Mouse (Mus musculus) olfactory bulb, adult 2 months (tissue): ENCODE measurements around the gene Pex12. TPM values are rescaled to one million over a fixed set of nuclear protein-coding genes. Genes with fewer than 3 reads are reported as not detected.
"Not testable (repeated sequence)": the region's sequence is repeated elsewhere in the genome, so short reads cannot be mapped to it uniquely, and the experiment has no call there.

ENCODE experiments used
- H3K27ac ChIP-seq: fragments of 200-500 bp; 2 replicates; pipeline ENCODE4 v1.5.1; 2012; ENCODE audit warnings: low read depth, low read length; ENCODE audit not compliant: insufficient read depth
- H3K4me1 ChIP-seq: fragments of 200-500 bp; 2 replicates; pipeline ENCODE4 v1.6.1; 2012; ENCODE audit warnings: low read length; ENCODE audit not compliant: control insufficient read depth, insufficient read depth
- H3K4me3 ChIP-seq: fragments of 200-500 bp; 2 replicates; pipeline ENCODE4 v1.5.1; 2012; ENCODE audit warnings: mild to moderate bottlenecking, low read depth, low read length, moderate library complexity; ENCODE audit not compliant: insufficient read depth
- CTCF ChIP-seq: fragments of 200-500 bp; IDR thresholded peaks from 2 replicates; pipeline ENCODE4 v1.5.1; 2012; ENCODE audit warnings: low read depth, mild to moderate bottlenecking, low read length, moderate library complexity; ENCODE audit not compliant: insufficient read depth
- POLR2A ChIP-seq: fragments of 200-500 bp; IDR thresholded peaks from 2 replicates; pipeline ENCODE4 v1.6.1; 2012; ENCODE audit warnings: mild to moderate bottlenecking, low read depth, low read length, moderate library complexity; ENCODE audit not compliant: insufficient read depth
- WGBS: fragments of 180-500 bp; shearing (Covaris S2); methylation state at CpG from one replicate; pipeline ENCODE4 v1.1.7; 2018; 5-methylcytosine and 5-hydroxymethylcytosine counted together
- polyA plus RNA-seq: library from polyadenylated mRNA; stranded (reverse); fragments of >200 nt; gene quantifications from 2 replicates; pipeline ENCODE4 v1.2.4, GENCODE M21; 2012; ENCODE audit warnings: low replicate concordance; ENCODE audit not compliant: missing spikeins, insufficient read depth, insufficient read length

The Pex12 gene
- polyA plus RNA-seq, 1 experiment = not detected

GRCm38 (mm10) chr11:83276251-83276650, 26.1 kb downstream of the Pex12 start:
- WGBS = 45% methylated on average over 7 of the region's 7 CpGs

DNA sequence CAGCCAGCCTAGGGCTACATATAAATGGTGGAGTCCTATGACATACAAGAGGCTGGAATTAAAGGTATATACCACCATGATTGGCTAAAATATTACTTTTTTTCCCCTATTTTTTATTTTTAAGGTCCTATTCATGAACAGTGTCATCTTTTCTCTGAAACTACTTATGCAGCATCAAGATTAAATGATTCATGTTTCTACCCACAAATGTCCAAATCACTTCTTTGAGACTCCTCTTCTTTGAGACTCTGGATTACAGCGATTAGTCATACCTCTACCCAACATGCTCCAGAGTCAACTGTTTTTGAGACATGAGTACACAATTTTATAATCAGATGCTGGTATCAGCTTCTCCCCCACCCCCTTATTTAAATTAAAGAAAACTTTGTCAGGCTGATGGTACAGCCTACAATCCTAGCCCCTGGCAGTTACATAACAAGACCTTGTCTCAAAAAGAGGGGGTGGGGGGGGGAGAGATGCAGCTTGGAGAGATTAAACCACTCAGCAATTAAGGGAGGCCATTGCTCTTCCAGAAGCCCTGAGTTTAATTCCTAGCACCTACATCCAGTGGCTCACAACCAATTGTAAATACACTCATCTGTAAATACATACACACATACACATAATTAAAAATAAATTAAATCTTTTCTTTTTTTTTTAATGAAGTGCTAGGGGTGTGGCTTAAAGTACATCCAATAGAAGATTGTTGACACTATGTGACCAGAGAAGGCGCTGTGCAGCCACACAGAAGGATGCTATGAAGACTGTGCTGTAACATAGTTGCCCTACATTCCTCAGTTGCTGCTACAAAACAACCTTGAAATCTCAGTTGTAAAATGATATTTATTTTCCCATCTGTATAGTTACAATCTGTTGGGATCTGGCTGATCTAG, 30.2 kb downstream of the Pex12 start:
- H3K27ac ChIP-seq = no peak overlapping the region
- 18% methylated on average over 2 of the region's 2 CpGs for WGBS
- TF ChIP-seq CTCF = no peak
- TF ChIP-seq POLR2A = no peak

More at GRCm38 (mm10) chr11:83276251-83276650, 26.1 kb downstream of the Pex12 start:
- Histone ChIP-seq H3K4me3 (no peak overlapping the region), H3K4me1 (no peaks in the 10 kb centered on the region), H3K27ac (no peak overlapping the region)
- TF ChIP-seq CTCF = no peak
- no peak for TF ChIP-seq POLR2A

DNA sequence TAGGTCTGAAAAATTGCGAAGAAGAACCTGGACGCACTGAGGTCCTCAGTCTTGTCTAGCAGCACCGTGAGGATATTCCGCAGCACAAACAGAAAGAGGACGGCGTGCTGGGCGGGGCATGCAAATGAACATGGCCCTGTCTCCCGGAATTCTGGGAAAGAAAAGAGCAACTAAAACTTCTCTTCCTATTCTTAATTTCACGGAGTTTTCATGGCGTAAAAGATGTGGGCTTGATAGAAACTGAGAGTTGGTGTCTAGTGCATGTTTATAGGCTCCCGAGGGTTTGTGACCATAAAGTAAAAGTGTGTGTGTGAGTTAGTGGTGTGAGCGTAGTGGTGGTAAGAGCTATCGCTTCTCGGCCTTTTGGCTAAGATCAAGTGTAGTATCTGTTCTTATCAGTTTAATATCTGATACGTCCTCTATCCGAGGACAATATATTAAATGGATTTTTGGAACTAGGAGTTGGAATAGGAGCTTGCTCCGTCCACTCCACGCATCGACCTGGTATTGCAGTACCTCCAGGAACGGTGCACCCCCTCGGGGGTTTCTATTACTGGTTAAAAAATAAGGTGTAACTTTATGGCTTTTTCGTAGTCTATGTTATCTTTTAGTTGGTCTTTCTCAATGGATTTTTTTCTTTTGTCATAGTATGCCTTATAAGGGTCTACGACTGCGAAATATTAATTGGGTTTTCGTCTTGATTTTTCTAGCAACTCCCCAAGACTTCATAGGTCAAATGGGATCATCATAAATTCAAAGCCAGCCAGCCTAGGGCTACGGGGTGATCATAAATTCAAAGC, 31.0 kb downstream of the Pex12 start:
- peak overlapping the region; percentile 98 for H3K27ac ChIP-seq
- H3K4me1 ChIP-seq = no peaks in the 10 kb centered on the region

More for the DNA sequence above, 30.2 kb downstream of the Pex12 start:
- H3K4me1 ChIP-seq = no peaks in the 10 kb centered on the region
- H3K4me3 ChIP-seq = no peak overlapping the region

DNA sequence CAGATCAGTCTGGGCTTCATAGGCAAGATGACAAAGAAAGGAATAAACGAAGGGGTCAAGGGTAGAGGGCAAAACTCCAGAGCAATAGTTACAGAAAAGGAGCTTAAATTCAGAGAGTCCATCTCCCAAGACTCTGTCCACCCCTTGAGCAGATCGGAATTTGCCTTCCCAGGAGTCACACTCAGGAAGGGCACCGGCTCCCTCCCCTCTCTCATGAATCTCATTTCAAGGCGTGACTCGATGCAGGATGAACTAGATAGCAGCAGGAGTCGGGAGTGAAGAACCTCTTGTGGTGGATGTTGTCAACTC, 31.6 kb downstream of the Pex12 start:
- H3K4me1 ChIP-seq = no peaks in the 10 kb centered on the region
- under 1% methylated on average over 6 of the region's 6 CpGs for WGBS
- peak overlapping the region; percentile 98 for H3K27ac ChIP-seq
- peak overlapping the region; percentile 70 for H3K4me3 ChIP-seq
- TF ChIP-seq CTCF (no peak), POLR2A (no peak)

More for the DNA sequence above, 31.0 kb downstream of the Pex12 start:
- H3K4me3 ChIP-seq = peak overlapping the region; percentile 70
- under 1% methylated on average over 26 of the region's 26 CpGs for WGBS
- TF ChIP-seq POLR2A = peak; percentile 62; the same call in 1 of the 2 replicates
- no peak for TF ChIP-seq CTCF

DNA sequence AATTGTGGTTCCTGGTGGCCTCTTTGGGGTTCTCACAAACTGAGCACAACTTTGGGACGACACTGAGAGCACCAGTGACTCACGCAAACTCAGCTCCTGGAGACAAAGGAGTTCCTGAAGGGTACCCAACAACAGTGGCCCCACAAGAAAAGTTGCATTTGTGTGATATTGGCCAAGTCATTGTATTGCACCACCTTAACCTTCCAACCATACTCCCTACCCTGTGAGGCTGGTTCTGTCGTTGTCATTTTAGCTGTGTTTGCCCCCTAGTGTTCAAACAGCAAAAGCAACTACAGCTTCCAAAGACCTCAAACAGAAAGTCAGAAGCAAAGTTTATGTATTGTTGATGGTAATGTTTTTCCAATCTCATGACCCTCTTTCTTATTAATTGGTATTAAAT, 39.2 kb downstream of the Pex12 start:
- TF ChIP-seq POLR2A (no peak), CTCF (no peak)
- 59% methylated on average over 3 of the region's 3 CpGs for WGBS
- Histone ChIP-seq H3K4me3 (no peak overlapping the region), H3K27ac (no peak overlapping the region), H3K4me1 (no peaks in the 10 kb centered on the region)

DNA sequence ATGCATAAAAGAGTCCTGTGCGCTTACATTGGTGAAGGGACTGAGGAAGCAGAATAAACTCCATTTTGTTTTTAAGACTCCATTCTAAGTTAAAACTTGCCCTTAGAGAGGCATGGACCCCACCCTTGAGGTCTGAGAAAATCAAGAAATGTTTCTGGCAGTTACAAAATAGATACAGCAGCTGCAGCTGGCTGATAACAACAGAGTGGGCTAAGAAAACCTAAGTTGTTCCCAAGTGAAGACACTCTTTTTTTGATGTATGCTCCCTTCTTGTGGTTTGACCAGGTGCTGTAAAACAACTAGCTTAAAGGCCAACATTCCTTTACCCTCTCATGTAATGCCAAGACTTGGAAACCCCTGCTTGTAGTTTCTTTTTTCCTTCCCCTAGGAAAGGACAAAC, 39.7 kb downstream of the Pex12 start:
- 98% methylated on average over 1 of the region's 1 CpGs for WGBS
- no peak overlapping the region for H3K27ac ChIP-seq
- no peak for TF ChIP-seq POLR2A

DNA sequence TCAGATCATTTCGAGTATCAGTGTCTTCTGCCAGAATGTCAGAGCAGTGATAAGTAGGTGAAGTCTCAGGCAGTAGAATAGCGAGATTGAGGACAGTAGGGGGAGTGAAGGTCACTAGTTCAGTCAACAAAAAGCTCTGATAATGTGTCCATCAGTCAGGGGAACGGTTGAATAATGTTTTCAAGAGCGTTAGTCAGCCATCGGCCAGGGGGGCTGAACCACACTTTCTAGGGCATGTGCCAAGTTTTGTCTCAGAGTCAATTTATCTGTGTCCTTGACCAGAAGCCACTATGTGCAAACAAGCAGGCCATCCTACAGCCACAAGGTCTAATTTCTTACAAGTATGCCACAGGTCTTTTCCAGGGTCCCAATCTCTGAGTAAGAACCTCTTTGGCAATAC, 45.2 kb downstream of the Pex12 start:
- 56% methylated on average over 5 of the region's 5 CpGs for whole genome bisulfite sequencing
- not testable (repeated sequence) for H3K4me3 ChIP-seq, H3K27ac ChIP-seq, H3K4me1 ChIP-seq

More for the DNA sequence above, 39.7 kb downstream of the Pex12 start:
- Histone ChIP-seq H3K4me3 (no peak overlapping the region), H3K4me1 (no peaks in the 10 kb centered on the region)

Other genes starting within 250 kb of the Pex12 start
- gene Slfn2, start 237.5 kb downstream of the Pex12 start, polyA plus RNA-seq = not detected in 2 replicates
- gene Slfn1, start 185.7 kb downstream of the Pex12 start, polyA plus RNA-seq = not detected in 2 replicates
- gene Slfn4, start 127.4 kb downstream of the Pex12 start, polyA plus RNA-seq = not detected in 2 replicates
- not detected in 2 replicates for gene Slfn3, start 111.3 kb downstream of the Pex12 start, polyA plus RNA-seq
- not detected in 2 replicates for gene Slfn14, start 15.9 kb downstream of the Pex12 start, polyA plus RNA-seq
- 546 TPM in 1 of 2 replicates, not detected in the other for gene Ap2b1, start 3.6 kb downstream of the Pex12 start, polyA plus RNA-seq
- gene Rasl10b, start 106.6 kb upstream of the Pex12 start, polyA plus RNA-seq = 96.6 TPM in 1 of 2 replicates, not detected in the other
- gene Gas2l2, start 126.9 kb upstream of the Pex12 start, polyA plus RNA-seq = not detected in 2 replicates
- not detected in 2 replicates for gene 1700020L24Rik, start 135.1 kb upstream of the Pex12 start, polyA plus RNA-seq
- gene Mmp28, start 160.5 kb upstream of the Pex12 start, polyA plus RNA-seq = not detected in 2 replicates
- not detected in 2 replicates for gene Taf15, start 170.5 kb upstream of the Pex12 start, polyA plus RNA-seq
- gene Heatr9, start 219.6 kb upstream of the Pex12 start, polyA plus RNA-seq = not detected in 2 replicates
- not detected in 2 replicates for gene Ccl5, start 227.9 kb upstream of the Pex12 start, polyA plus RNA-seq